In genomic region chr11:82746857-82747366, GRCm38 (mm10) we compare ENCODE assay signal across 9 mouse cellular contexts. TPM values are rescaled to one million over a fixed set of nuclear protein-coding genes. Genes with fewer than 3 reads are reported as not detected.
DNase-seq lines count a peak whose midpoint lies in the region; ATAC-seq and TF ChIP-seq lines count a peak whose summit lies in the region.
"Had no signal": no experiment of that assay in that cellular context is flagged by ENCODE, and none has a peak within 500 bp of the region (broad histone marks: within the 10 kb centered on the region; RNA-seq: fewer than 3 reads in every experiment).

No protein-coding gene starts in this region.

- no peak overlapping the region for H3K4me3 ChIP-seq in intestine, embryonic 16.5 days (ENCODE audit: low read length)
- H3K4me3 ChIP-seq in intestine, embryonic 15.5 days (replicated peaks), result no peak overlapping the region
- peak overlapping the region; percentile 24; the same call in 1 of the 2 replicates for H3K4me3 ChIP-seq in liver, adult 2 months (ENCODE audit: insufficient read depth, low read depth, low read length)
- H3K4me3 ChIP-seq: embryonic facial prominence, embryonic 15.5 days had no signal

- intact Hi-C loops in left cerebral cortex, postnatal 10 days (cut with DNase I), result no loop called here

- ATAC-seq in intestine, embryonic 16.5 days, result no peak
- ATAC-seq in intestine, embryonic 15.5 days, result no peak
- peak; percentile 89 for ATAC-seq in erythroid progenitor cell, adult 5-6 weeks (replicated peaks; ENCODE audit: low FRiP score, poor library complexity, severe bottlenecking)

- 74% methylated on average over 8 of the region's 8 CpGs for WGBS in intestine, embryonic 16.5 days
- WGBS in intestine, embryonic 15.5 days, result 69% methylated on average over 8 of the region's 8 CpGs
- WGBS in liver, adult 2 months, result 64% methylated on average over 8 of the region's 8 CpGs

- no peak overlapping the region for H3K27ac ChIP-seq in intestine, embryonic 16.5 days (ENCODE audit: low read length)
- no peak overlapping the region for H3K27ac ChIP-seq in intestine, embryonic 15.5 days
- H3K27ac ChIP-seq in liver, adult 2 months (replicated peaks; ENCODE audit: insufficient read depth, low read depth, low read length), result no peak overlapping the region; the same call in 1 of the 2 replicates
- H3K27ac ChIP-seq: embryonic facial prominence, embryonic 15.5 days had no signal

- H3K79me2 ChIP-seq in liver, adult 2 months (ENCODE audit: control insufficient read depth, insufficient read depth, low read length), result no peaks in the 10 kb centered on the region

- TF ChIP-seq CTCF in liver, adult 2 months (IDR thresholded peaks at IDR 0.05; ENCODE audit: low read depth, low read length), result no peak

- DNase-seq in liver, adult 2 months (ENCODE audit: extremely low read depth, low read depth, low spot score), result peak; percentile 17
- DNase-seq in spleen, postnatal 4 days (ENCODE audit: low spot score in 2 of 2), result peak; percentile 24 to 66
- no peak for DNase-seq in right cerebral cortex, postnatal 25 days
- DNase-seq in cerebellum, postnatal 10 days, result no peak
- DNase-seq in left cerebral cortex, postnatal 10 days (ENCODE audit: extremely low spot score in 1 of 2, low spot score in 2 of 2), result no peak

- H3K36me3 ChIP-seq in intestine, embryonic 16.5 days (ENCODE audit: control insufficient read depth, insufficient read depth, low read length), result no peaks in the 10 kb centered on the region
- H3K36me3 ChIP-seq in intestine, embryonic 15.5 days, result no peaks in the 10 kb centered on the region
- no peaks in the 10 kb centered on the region for H3K36me3 ChIP-seq in liver, adult 2 months (ENCODE audit: control insufficient read depth, insufficient read depth, low read length)
- H3K36me3 ChIP-seq: embryonic facial prominence, embryonic 15.5 days had no signal

- H3K27me3 ChIP-seq in intestine, embryonic 16.5 days (replicated peaks; ENCODE audit: control insufficient read depth, insufficient read depth, low read length), result no peaks in the 10 kb centered on the region
- H3K27me3 ChIP-seq in intestine, embryonic 15.5 days (replicated peaks), result 0 out of 2 replicates have a peak, but pooled peaks cover 3% of the 10 kb centered on the region
- H3K27me3 ChIP-seq in liver, adult 2 months (ENCODE audit: control insufficient read depth, insufficient read depth, low read length), result no peaks in the 10 kb centered on the region

- 0 out of 2 replicates have a peak overlapping the region, but pooled peaks have one; percentile 0 for H3K9ac ChIP-seq in intestine, embryonic 16.5 days (ENCODE audit: low read depth, low read length)
- no peak overlapping the region for H3K9ac ChIP-seq in intestine, embryonic 15.5 days
- H3K9ac ChIP-seq in liver, adult 2 months (ENCODE audit: low read depth, low read length), result peak overlapping the region; percentile 52; the same call in 1 of the 2 replicates
- H3K9ac ChIP-seq: embryonic facial prominence, embryonic 15.5 days had no signal

- no peak for TF ChIP-seq POLR2A in liver, adult 2 months (IDR thresholded peaks at IDR 0.05; ENCODE audit: extremely low read depth, insufficient read depth, low read length)

- no peak overlapping the region for H3K4me2 ChIP-seq in intestine, embryonic 16.5 days (ENCODE audit: low read depth, low read length)
- H3K4me2 ChIP-seq in intestine, embryonic 15.5 days (replicated peaks), result no peak overlapping the region
- H3K4me2 ChIP-seq: embryonic facial prominence, embryonic 15.5 days had no signal

- H3K9me3 ChIP-seq in intestine, embryonic 16.5 days (ENCODE audit: control insufficient read depth, low read length), result peaks cover 4% of the 10 kb centered on the region; the same call in 1 of the 2 replicates
- no peaks in the 10 kb centered on the region for H3K9me3 ChIP-seq in intestine, embryonic 15.5 days
- H3K9me3 ChIP-seq: embryonic facial prominence, embryonic 15.5 days had no signal

- no peaks in the 10 kb centered on the region for H3K4me1 ChIP-seq in intestine, embryonic 16.5 days (ENCODE audit: control insufficient read depth, insufficient read depth, low read length)
- no peaks in the 10 kb centered on the region for H3K4me1 ChIP-seq in intestine, embryonic 15.5 days (replicated peaks)
- no peaks in the 10 kb centered on the region for H3K4me1 ChIP-seq in liver, adult 2 months (ENCODE audit: control insufficient read depth, insufficient read depth, low read length)
- H3K4me1 ChIP-seq: embryonic facial prominence, embryonic 15.5 days had no signal

RNA-seq across cellular contexts. Expression of gene Cct6b, which starts 17.2 kb away (rescaled TPM):
- polyA plus RNA-seq in intestine, embryonic 16.5 days (2015; fragmentation: Nextera tagmentation; extraction: Ambion mirVana), result 0.34 and 0.49 TPM in 2 replicates
- polyA plus RNA-seq in intestine, embryonic 15.5 days (2015; fragmentation: Nextera tagmentation; extraction: Ambion mirVana), result 0.18 and 0.28 TPM in 2 replicates
- not detected in 2 replicates for total RNA-seq in erythroid progenitor cell, adult 5-6 weeks (2015; ENCODE audit: low replicate concordance)
- not detected in 2 replicates for total RNA-seq in erythroid progenitor cell, adult 5-6 weeks (2017; ENCODE audit: low replicate concordance)
- total RNA-seq in liver, adult 2 months (2014; rRNA removed), result 0.87 and 1.2 TPM in 2 replicates
- polyA plus RNA-seq in liver, adult 2 months (2012; rRNA removed), result 0.07 and 0.16 TPM in 2 replicates
- total RNA-seq in left cerebral cortex, postnatal 10 days (2021), result not detected

RNA-seq across cellular contexts. Expression of gene Zfp830, which starts 17.2 kb away (rescaled TPM):
- 32.0 and 35.6 TPM in 2 replicates for polyA plus RNA-seq in intestine, embryonic 16.5 days (2015; fragmentation: Nextera tagmentation; extraction: Ambion mirVana)
- 32.9 and 34.5 TPM in 2 replicates for polyA plus RNA-seq in intestine, embryonic 15.5 days (2015; fragmentation: Nextera tagmentation; extraction: Ambion mirVana)
- total RNA-seq in erythroid progenitor cell, adult 5-6 weeks (2015; ENCODE audit: low replicate concordance), result 18.4 and 22.3 TPM in 2 replicates
- total RNA-seq in erythroid progenitor cell, adult 5-6 weeks (2017; ENCODE audit: low replicate concordance), result 21.9 and 31.1 TPM in 2 replicates
- 7.8 and 9.1 TPM in 2 replicates for total RNA-seq in liver, adult 2 months (2014; rRNA removed)
- 4.3 TPM in 2 replicates for polyA plus RNA-seq in liver, adult 2 months (2012; rRNA removed)
- 10 to 100 TPM; 14.3 to 15.4 TPM for total RNA-seq in left cerebral cortex, postnatal 10 days (2021)

RNA-seq across cellular contexts. Expression of gene Lig3, which starts 34.0 kb away (rescaled TPM):
- 17.3 and 18.0 TPM in 2 replicates for polyA plus RNA-seq in intestine, embryonic 16.5 days (2015; fragmentation: Nextera tagmentation; extraction: Ambion mirVana)
- polyA plus RNA-seq in intestine, embryonic 15.5 days (2015; fragmentation: Nextera tagmentation; extraction: Ambion mirVana), result 20.4 and 22.5 TPM in 2 replicates
- 2.1 and 6.8 TPM in 2 replicates for total RNA-seq in erythroid progenitor cell, adult 5-6 weeks (2015; ENCODE audit: low replicate concordance)
- total RNA-seq in erythroid progenitor cell, adult 5-6 weeks (2017; ENCODE audit: low replicate concordance), result 1.4 and 6.3 TPM in 2 replicates
- total RNA-seq in liver, adult 2 months (2014; rRNA removed), result 15.4 TPM in 2 replicates
- polyA plus RNA-seq in liver, adult 2 months (2012; rRNA removed), result 6.1 and 8.0 TPM in 2 replicates
- 10 to 100 TPM; 31.9 to 34.5 TPM for total RNA-seq in left cerebral cortex, postnatal 10 days (2021)

Comparison
In these comparisons a context has a peak if more than half of its experiments do, and no peak if none do; other contexts are left out.
1. DNase-seq: peak in liver, adult 2 months (single experiment) and spleen, postnatal 4 days (2 of 2); none in right cerebral cortex, postnatal 25 days (single experiment), cerebellum, postnatal 10 days (0 of 2) and left cerebral cortex, postnatal 10 days (0 of 2).